Mouse (Mus musculus): ENCODE measurements around the gene Irf8.

The Irf8 gene

GRCm38 (mm10) chr8:120747286-120747685, 11.1 kb downstream of the Irf8 start:
- no peak for DNase-seq (ENCODE audit: low read depth, low spot score)

- DNase-seq (ENCODE audit: low read depth, low spot score) = no peak
Observed at GRCm38 (mm10) chr8:120750616-120751015, 14.5 kb downstream of the Irf8 start.

GRCm38 (mm10) chr8:120751226-120752081, 15.3 kb downstream of the Irf8 start:
- no peak for DNase-seq (ENCODE audit: low read depth, low spot score)

- no peak for DNase-seq (ENCODE audit: low read depth, low spot score)
Observed at GRCm38 (mm10) chr8:120752082-120752452, 15.9 kb downstream of the Irf8 start.

GRCm38 (mm10) chr8:120753476-120753875, 17.3 kb downstream of the Irf8 start:
- no peak for DNase-seq (ENCODE audit: low read depth, low spot score)

- no peak for DNase-seq (ENCODE audit: low read depth, low spot score)
Observed at GRCm38 (mm10) chr8:120755306-120756297, 19.4 kb downstream of the Irf8 start.

GRCm38 (mm10) chr8:120758005-120758404, 21.8 kb downstream of the Irf8 start:
- no peak for DNase-seq (ENCODE audit: low read depth, low spot score)

- no peak for DNase-seq (ENCODE audit: low read depth, low spot score)
Observed at GRCm38 (mm10) chr8:120759847-120760246, 23.7 kb downstream of the Irf8 start.

GRCm38 (mm10) chr8:120760341-120761215, 24.4 kb downstream of the Irf8 start:
- no peak for DNase-seq (ENCODE audit: low read depth, low spot score)

- no peak for DNase-seq (ENCODE audit: low read depth, low spot score)
Observed at GRCm38 (mm10) chr8:120763267-120763666, 27.1 kb downstream of the Irf8 start.

- no peak for DNase-seq (ENCODE audit: low read depth, low spot score)
Observed at GRCm38 (mm10) chr8:120764638-120765037, 28.5 kb downstream of the Irf8 start.

- DNase-seq (ENCODE audit: low read depth, low spot score) = no peak
Observed at GRCm38 (mm10) chr8:120766622-120767021, 30.5 kb downstream of the Irf8 start.

GRCm38 (mm10) chr8:120768454-120769218, 32.5 kb downstream of the Irf8 start:
- no peak for DNase-seq (ENCODE audit: low read depth, low spot score)

GRCm38 (mm10) chr8:120777184-120777583, 41.0 kb downstream of the Irf8 start:
- DNase-seq (ENCODE audit: low read depth, low spot score) = no peak

- DNase-seq (ENCODE audit: low read depth, low spot score) = no peak
Observed at GRCm38 (mm10) chr8:120777732-120778131, 41.6 kb downstream of the Irf8 start.

- DNase-seq (ENCODE audit: low read depth, low spot score) = no peak
Observed at GRCm38 (mm10) chr8:120779106-120779505, 42.9 kb downstream of the Irf8 start.

GRCm38 (mm10) chr8:120783781-120784180, 47.6 kb downstream of the Irf8 start:
- DNase-seq (ENCODE audit: low read depth, low spot score) = no peak

- no peak for DNase-seq (ENCODE audit: low read depth, low spot score)
Observed at GRCm38 (mm10) chr8:120786753-120787152, 50.6 kb downstream of the Irf8 start.

GRCm38 (mm10) chr8:120787631-120788030, 51.5 kb downstream of the Irf8 start:
- DNase-seq (ENCODE audit: low read depth, low spot score) = no peak

GRCm38 (mm10) chr8:120792710-120793109, 56.6 kb downstream of the Irf8 start:
- DNase-seq (ENCODE audit: low read depth, low spot score) = no peak

Data from embryo, embryonic 11.5 days (tissue).